Mouse (Mus musculus) stomach, embryonic 16.5 days (tissue): ENCODE measurements around the gene Rab1a. TPM values are rescaled to one million over a fixed set of nuclear protein-coding genes. Genes with fewer than 3 reads are reported as not detected.
"Not testable (repeated sequence)": the region's sequence is repeated elsewhere in the genome, so short reads cannot be mapped to it uniquely, and the experiment has no call there.

Experiments
- ATAC-seq: fragments of 200-750 bp; cut with Nextera tagmentation; 2 replicates; pipeline ENCODE4 v1.8.0; 2017; ENCODE audit warnings: moderate number of reproducible peaks, moderate TSS enrichment; ENCODE audit not compliant: insufficient read depth, low FRiP score
- H3K27ac ChIP-seq: fragments of 300-500 bp; sonication (generic); 2 replicates; pipeline ENCODE4 v1.5.1; 2014; ENCODE audit warnings: low read length
- H3K27me3 ChIP-seq: fragments of 300-500 bp; sonication (generic); 2 replicates; pipeline ENCODE4 v1.6.1; 2014; ENCODE audit warnings: low read length, control low read depth, mixed read lengths; ENCODE audit not compliant: control insufficient read depth, insufficient read depth
- H3K36me3 ChIP-seq: fragments of 300-500 bp; sonication (generic); 2 replicates; pipeline ENCODE4 v1.6.1; 2014; ENCODE audit warnings: low read length; ENCODE audit not compliant: control insufficient read depth, insufficient read depth
- H3K4me1 ChIP-seq: fragments of 300-500 bp; sonication (generic); 2 replicates; pipeline ENCODE4 v1.6.1; 2014; ENCODE audit warnings: low read length, control low read depth, mixed read lengths; ENCODE audit not compliant: control insufficient read depth, insufficient read depth
- H3K4me2 ChIP-seq: fragments of 300-500 bp; sonication (generic); 2 replicates; pipeline ENCODE4 v1.6.1; 2014; ENCODE audit warnings: low read depth, low read length, mixed read lengths
- H3K4me3 ChIP-seq: fragments of 300-500 bp; sonication (generic); replicated peaks from 2 replicates; pipeline ENCODE4 v1.5.1; 2014; ENCODE audit warnings: mild to moderate bottlenecking, low read length
- H3K9ac ChIP-seq: fragments of 300-500 bp; sonication (generic); 2 replicates; pipeline ENCODE4 v1.6.1; 2014; ENCODE audit warnings: low read length
- H3K9me3 ChIP-seq: fragments of 300-500 bp; sonication (generic); replicated peaks from 2 replicates; pipeline ENCODE4 v1.6.1; 2016; ENCODE audit warnings: low read length, control low read depth; ENCODE audit not compliant: control insufficient read depth
- WGBS: fragments of 180-500 bp; shearing (Covaris S2); extraction: QIAGEN DNeasy Blood & Tissue Kit; methylation state at CpG from one replicate; pipeline ENCODE4 v1.1.7; 2014; 5-methylcytosine and 5-hydroxymethylcytosine counted together
- polyA plus RNA-seq: library from polyadenylated mRNA; unstranded; fragments of >200 nt; fragmentation: Nextera tagmentation; extraction: Ambion mirVana; gene quantifications from 2 replicates; pipeline ENCODE4 v1.2.1, GENCODE M21; 2015

Rab1a gene
- polyA plus RNA-seq, result 300 and 317 TPM in 2 replicates

- ATAC-seq, result peak; percentile 96
- Histone ChIP-seq H3K4me2 (peak within 1 kb of the TSS; percentile 88), H3K9ac (peak within 1 kb of the TSS; percentile 100), H3K4me1 (peaks cover 17% of the 10 kb centered on the region), H3K27ac (peak within 1 kb of the TSS; percentile 98), H3K36me3 (no peaks in the 10 kb centered on the region), H3K9me3 (no peaks in the 10 kb centered on the region), H3K4me3 (peak within 1 kb of the TSS; percentile 95), H3K27me3 (no peaks in the 10 kb centered on the region)
- 0% methylated on average over 54 of the region's 54 CpGs for WGBS
Observed at GRCm38 (mm10) chr11:20200713-20201575, at the start of gene Rab1a. Gene Rab1a, plus strand, starts transcription at chr11:20201432.

GRCm38 (mm10) chr11:20152107-20152901 is 48.9 kb upstream of the Rab1a start:
- no peaks in the 10 kb centered on the region for H3K36me3 ChIP-seq
- H3K4me1 ChIP-seq, result no peaks in the 10 kb centered on the region
- no peak for ATAC-seq
- no peaks in the 10 kb centered on the region for H3K27me3 ChIP-seq
- no peak overlapping the region for H3K4me3 ChIP-seq
- no peak overlapping the region for H3K4me2 ChIP-seq
- H3K9ac ChIP-seq, result no peak overlapping the region
- H3K9me3 ChIP-seq, result no peaks in the 10 kb centered on the region
- 88% methylated on average over 4 of the region's 4 CpGs for WGBS
- no peak overlapping the region for H3K27ac ChIP-seq

GRCm38 (mm10) chr11:20153542-20153941 is 47.7 kb upstream of the Rab1a start:
- not testable (repeated sequence) for H3K9ac ChIP-seq, H3K36me3 ChIP-seq, H3K4me2 ChIP-seq, H3K4me1 ChIP-seq, H3K27ac ChIP-seq, H3K4me3 ChIP-seq, H3K9me3 ChIP-seq, H3K27me3 ChIP-seq, ATAC-seq
- 90% methylated on average over 5 of the region's 5 CpGs for WGBS

- no peaks in the 10 kb centered on the region for H3K36me3 ChIP-seq
- no peak for ATAC-seq
- H3K27ac ChIP-seq, result no peak overlapping the region
- H3K4me2 ChIP-seq, result no peak overlapping the region
- no peak overlapping the region for H3K9ac ChIP-seq
- H3K27me3 ChIP-seq, result no peaks in the 10 kb centered on the region
- no peaks in the 10 kb centered on the region for H3K9me3 ChIP-seq
- H3K4me3 ChIP-seq, result no peak overlapping the region
- no peaks in the 10 kb centered on the region for H3K4me1 ChIP-seq
Observed at GRCm38 (mm10) chr11:20158879-20159278, 42.4 kb upstream of the Rab1a start.

- Histone ChIP-seq H3K9me3 (no peaks in the 10 kb centered on the region), H3K4me1 (no peaks in the 10 kb centered on the region), H3K4me2 (no peak overlapping the region), H3K27ac (no peak overlapping the region), H3K27me3 (no peaks in the 10 kb centered on the region), H3K36me3 (no peaks in the 10 kb centered on the region), H3K9ac (no peak overlapping the region), H3K4me3 (no peak overlapping the region)
- 56% methylated on average over 4 of the region's 4 CpGs for WGBS
- ATAC-seq, result no peak
Observed at GRCm38 (mm10) chr11:20164979-20165867, 36.0 kb upstream of the Rab1a start.

GRCm38 (mm10) chr11:20165991-20166390 is 35.2 kb upstream of the Rab1a start:
- Histone ChIP-seq H3K27ac (no peak overlapping the region), H3K4me1 (no peaks in the 10 kb centered on the region), H3K4me3 (no peak overlapping the region), H3K4me2 (no peak overlapping the region), H3K27me3 (no peaks in the 10 kb centered on the region), H3K9ac (no peak overlapping the region), H3K9me3 (no peaks in the 10 kb centered on the region), H3K36me3 (no peaks in the 10 kb centered on the region)
- 88% methylated on average over 4 of the region's 4 CpGs for WGBS
- ATAC-seq, result no peak

- H3K4me2 ChIP-seq, H3K4me3 ChIP-seq, H3K27me3 ChIP-seq, H3K27ac ChIP-seq, H3K9me3 ChIP-seq, H3K4me1 ChIP-seq, H3K36me3 ChIP-seq, H3K9ac ChIP-seq, ATAC-seq: not testable (repeated sequence)
- 74% methylated on average over 6 of the region's 6 CpGs for WGBS
Observed at GRCm38 (mm10) chr11:20166476-20166875, 34.8 kb upstream of the Rab1a start.

- 83% methylated on average over 11 of the region's 11 CpGs for WGBS
- H3K4me2 ChIP-seq, result no peak overlapping the region
Observed at GRCm38 (mm10) chr11:20168972-20169371, 32.3 kb upstream of the Rab1a start.

More at GRCm38 (mm10) chr11:20168972-20169371, 32.3 kb upstream of the Rab1a start:
- Histone ChIP-seq H3K27ac (no peak overlapping the region), H3K36me3 (no peaks in the 10 kb centered on the region), H3K9me3 (no peaks in the 10 kb centered on the region), H3K4me1 (no peaks in the 10 kb centered on the region), H3K4me3 (no peak overlapping the region), H3K9ac (no peak overlapping the region), H3K27me3 (no peaks in the 10 kb centered on the region)
- no peak for ATAC-seq
